Mouse (Mus musculus) brain, embryonic 14.5 days (tissue): ENCODE measurements around the gene Rhbdf2.

Experiments
- CTCF ChIP-seq: fragments of 200-500 bp; IDR thresholded peaks from 2 replicates; pipeline ENCODE4 v1.5.1; 2012; ENCODE audit warnings: inconsistent platforms, mild to moderate bottlenecking, moderate library complexity, borderline replicate concordance; ENCODE audit not compliant: insufficient read depth, insufficient read length; ENCODE audit errors: extremely low read depth
- POLR2A ChIP-seq: fragments of 200-500 bp; IDR thresholded peaks from 2 replicates; pipeline ENCODE4 v1.6.1; 2012; ENCODE audit warnings: mild to moderate bottlenecking, inconsistent platforms, borderline replicate concordance; ENCODE audit not compliant: poor library complexity, insufficient read depth, insufficient read length, severe bottlenecking; ENCODE audit errors: extremely low read depth

DNA sequence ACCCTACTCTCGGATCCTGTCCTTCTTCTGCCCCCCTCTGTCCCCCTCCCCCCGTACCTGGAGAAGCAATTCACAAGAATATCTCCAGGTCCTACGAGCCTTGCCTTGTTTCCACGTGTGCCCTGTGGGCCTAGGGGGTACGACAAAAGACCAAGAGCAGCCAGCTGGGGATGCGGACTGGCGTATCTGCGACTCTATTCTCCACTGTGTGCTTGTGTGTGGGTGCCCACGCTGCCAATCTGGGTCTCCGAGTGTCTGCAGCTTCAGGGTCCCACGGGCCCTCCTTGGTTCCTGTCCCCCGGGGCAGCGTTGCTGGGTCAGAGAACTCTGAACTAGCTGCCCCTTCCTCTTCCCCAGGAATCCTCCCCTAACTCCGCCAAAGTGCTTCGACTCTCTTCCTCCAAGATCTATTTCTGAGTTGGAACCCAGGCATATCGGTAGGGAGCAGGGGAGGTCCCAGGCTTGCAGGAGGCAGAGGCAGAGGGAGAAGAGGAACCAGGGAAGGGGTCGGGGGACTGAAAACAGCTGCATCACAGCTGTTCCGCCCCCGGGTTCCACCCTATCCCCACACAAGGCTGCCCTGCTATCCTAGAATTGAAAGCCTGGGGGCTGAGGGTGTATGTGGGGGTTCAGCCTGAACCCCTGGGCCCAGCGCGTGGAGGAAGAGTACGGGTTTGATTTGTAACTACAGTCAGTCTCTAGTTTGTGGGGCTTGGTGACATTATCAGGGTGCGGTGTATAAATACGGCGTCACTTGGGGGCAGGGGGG lies 25.7 kb upstream of the Rhbdf2 start:
- TF ChIP-seq CTCF (no peak), POLR2A (no peak)
